Mouse (Mus musculus): ENCODE results near the gene Palb2. TPM values are rescaled to one million over a fixed set of nuclear protein-coding genes. Genes with fewer than 3 reads are reported as not detected.
A peak's percentile ranks its signal among the peaks of the same experiment; 100 is the strongest.

Gene Palb2
- total RNA-seq, 2 experiments from 2014 or later, result 11.5 to 15.7 TPM

GRCm38 (mm10) chr7:122101014-122101746, 31.6 kb downstream of the Palb2 start:
- ATAC-seq (ENCODE audit: poor library complexity, severe bottlenecking), result peak; percentile 12; the same call in 1 of the 2 replicates

- ATAC-seq (ENCODE audit: poor library complexity, severe bottlenecking), result peak; percentile 72
Observed at GRCm38 (mm10) chr7:122099222-122099621, 33.6 kb downstream of the Palb2 start.

- no peak for ATAC-seq (ENCODE audit: poor library complexity, severe bottlenecking)
Observed at GRCm38 (mm10) chr7:122098009-122098408, 34.8 kb downstream of the Palb2 start.

GRCm38 (mm10) chr7:122094564-122095330, 38.0 kb downstream of the Palb2 start:
- peak; percentile 83 for ATAC-seq (ENCODE audit: poor library complexity, severe bottlenecking)

GRCm38 (mm10) chr7:122087195-122087982, 45.4 kb downstream of the Palb2 start:
- peak; percentile 52 for ATAC-seq (ENCODE audit: poor library complexity, severe bottlenecking)

GRCm38 (mm10) chr7:122081071-122081470, 51.7 kb downstream of the Palb2 start:
- ATAC-seq (ENCODE audit: poor library complexity, severe bottlenecking), result no peak

- no peak for ATAC-seq (ENCODE audit: poor library complexity, severe bottlenecking)
Observed at GRCm38 (mm10) chr7:122079798-122080554, 52.8 kb downstream of the Palb2 start.

GRCm38 (mm10) chr7:122074374-122074773, 58.4 kb downstream of the Palb2 start:
- no peak for ATAC-seq (ENCODE audit: poor library complexity, severe bottlenecking)

- ATAC-seq (ENCODE audit: poor library complexity, severe bottlenecking), result no peak
Observed at GRCm38 (mm10) chr7:122067517-122068381, 65.0 kb downstream of the Palb2 start.

GRCm38 (mm10) chr7:122066945-122067516, 65.8 kb downstream of the Palb2 start, which contains the start of the genes Ubfd1 and Ears2:
Ubfd1 (plus strand) TSS chr7:122067175.
Ears2 (minus strand) TSS chr7:122067263.
- ATAC-seq (ENCODE audit: poor library complexity, severe bottlenecking), result peak; percentile 90

GRCm38 (mm10) chr7:122066102-122066944, 66.5 kb downstream of the Palb2 start:
- no peak for ATAC-seq (ENCODE audit: poor library complexity, severe bottlenecking)

GRCm38 (mm10) chr7:122065656-122066055, 67.1 kb downstream of the Palb2 start:
- no peak for ATAC-seq (ENCODE audit: poor library complexity, severe bottlenecking)

Other genes with a start within 250 kb of the Palb2 start
- gene Cog7, start 151.3 kb downstream of the Palb2 start, total RNA-seq (2015), result 7.6 and 7.7 TPM in 2 replicates
- 7.8 and 8.3 TPM in 2 replicates for gene Cog7, start 151.3 kb downstream of the Palb2 start, total RNA-seq (2017)
- 3.9 and 5.2 TPM in 2 replicates for gene Gga2, start 111.8 kb downstream of the Palb2 start, total RNA-seq (2015)
- 3.4 and 5.1 TPM in 2 replicates for gene Gga2, start 111.8 kb downstream of the Palb2 start, total RNA-seq (2017)
- 14.3 and 16.3 TPM in 2 replicates for gene Ubfd1, start 65.8 kb downstream of the Palb2 start, total RNA-seq (2015)
- 14.4 and 15.0 TPM in 2 replicates for gene Ubfd1, start 65.8 kb downstream of the Palb2 start, total RNA-seq (2017)
- gene Ears2, start 65.7 kb downstream of the Palb2 start, total RNA-seq (2015), result 1.0 and 1.5 TPM in 2 replicates
- gene Ears2, start 65.7 kb downstream of the Palb2 start, total RNA-seq (2017), result 0.98 and 1.3 TPM in 2 replicates
- gene Ndufab1, start 31.1 kb downstream of the Palb2 start, total RNA-seq (2015), result 128 and 133 TPM in 2 replicates
- 36.2 and 69.0 TPM in 2 replicates for gene Ndufab1, start 31.1 kb downstream of the Palb2 start, total RNA-seq (2017)
- gene Dctn5, start 56 bp upstream of the Palb2 start, total RNA-seq (2015), result 64.7 and 75.2 TPM in 2 replicates
- gene Dctn5, start 56 bp upstream of the Palb2 start, total RNA-seq (2017), result 81.3 and 94.4 TPM in 2 replicates
- gene Plk1, start 26.5 kb upstream of the Palb2 start, total RNA-seq (2015), result 46.9 and 48.0 TPM in 2 replicates
- 52.6 and 60.9 TPM in 2 replicates for gene Plk1, start 26.5 kb upstream of the Palb2 start, total RNA-seq (2017)
- not detected in 2 replicates for gene Ern2, start 53.2 kb upstream of the Palb2 start, total RNA-seq (2015)
- not detected in 2 replicates for gene Ern2, start 53.2 kb upstream of the Palb2 start, total RNA-seq (2017)
- 0.27 TPM in 1 of 2 replicates, not detected in the other for gene Chp2, start 86.5 kb upstream of the Palb2 start, total RNA-seq (2015)
- 0.18 and 0.94 TPM in 2 replicates for gene Chp2, start 86.5 kb upstream of the Palb2 start, total RNA-seq (2017)
- 131 and 135 TPM in 2 replicates for gene Prkcb, start 155.8 kb upstream of the Palb2 start, total RNA-seq (2015)
- 85.9 and 96.3 TPM in 2 replicates for gene Prkcb, start 155.8 kb upstream of the Palb2 start, total RNA-seq (2017)